Mouse (Mus musculus): ENCODE data around the gene Fbxl19. TPM values are rescaled to one million over a fixed set of nuclear protein-coding genes. Genes with fewer than 3 reads are reported as not detected.

Fbxl19 gene
- polyA plus RNA-seq, 2 experiments = 0.85 to 10.8 TPM

- H3K27me3 ChIP-seq (ENCODE audit: control insufficient read depth, insufficient read depth, low read length) = no peaks in the 10 kb centered on the region
- no peaks in the 10 kb centered on the region for H3K9me3 ChIP-seq (ENCODE audit: control insufficient read depth, low read length)
- no peaks in the 10 kb centered on the region; the same call in 1 of the 2 replicates for H3K36me3 ChIP-seq (replicated peaks; ENCODE audit: control insufficient read depth, insufficient read depth, low read depth)
- DNase-seq (ENCODE audit: low read depth in 3 of 3, low spot score in 3 of 3) (no peak), ATAC-seq (ENCODE audit: insufficient read depth) (no peak)
- H3K4me2 ChIP-seq (ENCODE audit: low read depth) = no peak overlapping the region
- H3K4me3 ChIP-seq (ENCODE audit: insufficient read depth in 1 of 2, low read depth in 2 of 2, low read length in 2 of 2) = no peak overlapping the region
- H3K9ac ChIP-seq (replicated peaks) = no peak overlapping the region
- no peak overlapping the region for H3K27ac ChIP-seq
- H3K4me1 ChIP-seq (replicated peaks; ENCODE audit: control insufficient read depth in 2 of 2, insufficient read depth in 2 of 2, low read length in 1 of 2) = no peaks in the 10 kb centered on the region; a peak in 3 of 4 replicates
- 81% methylated on average over 5 of the region's 5 CpGs for WGBS (ENCODE audit: insufficient replicate concordance)
- TF ChIP-seq CTCF (IDR thresholded peaks at IDR 0.05; ENCODE audit: low read depth) (no peak), EP300 (IDR thresholded peaks at IDR 0.05; ENCODE audit: low read depth) (no peak)
These were observed 7.3 kb downstream of the Fbxl19 start for GRCm38 (mm10) chr7:127751619-127752018.

GRCm38 (mm10) chr7:127752069-127752468, 7.7 kb downstream of the Fbxl19 start:
- Histone ChIP-seq H3K27me3 (ENCODE audit: control insufficient read depth, insufficient read depth, low read length) (no peaks in the 10 kb centered on the region), H3K4me2 (ENCODE audit: low read depth) (no peak overlapping the region), H3K9me3 (ENCODE audit: control insufficient read depth, low read length) (no peaks in the 10 kb centered on the region), H3K4me1 (replicated peaks; ENCODE audit: control insufficient read depth in 2 of 2, insufficient read depth in 2 of 2, low read length in 1 of 2) (no peaks in the 10 kb centered on the region; a peak in 2 of 4 replicates), H3K4me3 (ENCODE audit: insufficient read depth in 1 of 2, low read depth in 2 of 2, low read length in 2 of 2) (no peak overlapping the region), H3K9ac (replicated peaks) (no peak overlapping the region), H3K36me3 (replicated peaks; ENCODE audit: control insufficient read depth, insufficient read depth, low read depth) (no peaks in the 10 kb centered on the region; the same call in 1 of the 2 replicates), H3K27ac (no peak overlapping the region)
- no peak for ATAC-seq (ENCODE audit: insufficient read depth)
- no peak for DNase-seq (ENCODE audit: low read depth in 3 of 3, low spot score in 3 of 3)
- TF ChIP-seq EP300 (IDR thresholded peaks at IDR 0.05; ENCODE audit: low read depth) = no peak
- no peak for TF ChIP-seq CTCF (IDR thresholded peaks at IDR 0.05; ENCODE audit: low read depth)
- 88% methylated on average over 27 of the region's 27 CpGs for WGBS (ENCODE audit: insufficient replicate concordance)

GRCm38 (mm10) chr7:127753158-127753557, 8.8 kb downstream of the Fbxl19 start:
- Histone ChIP-seq H3K27ac (no peak overlapping the region), H3K4me2 (ENCODE audit: low read depth) (no peak overlapping the region), H3K9ac (replicated peaks) (no peak overlapping the region), H3K4me1 (replicated peaks; ENCODE audit: control insufficient read depth in 2 of 2, insufficient read depth in 2 of 2, low read length in 1 of 2) (no peaks in the 10 kb centered on the region; a peak in 2 of 4 replicates), H3K4me3 (ENCODE audit: insufficient read depth in 1 of 2, low read depth in 2 of 2, low read length in 2 of 2) (no peak overlapping the region), H3K36me3 (replicated peaks; ENCODE audit: control insufficient read depth, insufficient read depth, low read depth) (no peaks in the 10 kb centered on the region; the same call in 1 of the 2 replicates), H3K27me3 (ENCODE audit: control insufficient read depth, insufficient read depth, low read length) (no peaks in the 10 kb centered on the region), H3K9me3 (ENCODE audit: control insufficient read depth, low read length) (no peaks in the 10 kb centered on the region)
- ATAC-seq (ENCODE audit: insufficient read depth) (no peak), DNase-seq (ENCODE audit: low read depth in 3 of 3, low spot score in 3 of 3) (no peak)
- 58% methylated on average over 5 of the region's 5 CpGs for WGBS (ENCODE audit: insufficient replicate concordance)
- TF ChIP-seq CTCF (IDR thresholded peaks at IDR 0.05; ENCODE audit: low read depth) (no peak), EP300 (IDR thresholded peaks at IDR 0.05; ENCODE audit: low read depth) (no peak)

GRCm38 (mm10) chr7:127753741-127754140, 9.4 kb downstream of the Fbxl19 start:
- no peak for ATAC-seq (ENCODE audit: insufficient read depth)
- Histone ChIP-seq H3K9ac (replicated peaks) (no peak overlapping the region), H3K36me3 (replicated peaks; ENCODE audit: control insufficient read depth, insufficient read depth, low read depth) (no peaks in the 10 kb centered on the region; the same call in 1 of the 2 replicates), H3K27me3 (ENCODE audit: control insufficient read depth, insufficient read depth, low read length) (no peaks in the 10 kb centered on the region), H3K9me3 (ENCODE audit: control insufficient read depth, low read length) (no peaks in the 10 kb centered on the region), H3K4me1 (replicated peaks; ENCODE audit: control insufficient read depth in 2 of 2, insufficient read depth in 2 of 2, low read length in 1 of 2) (no peaks in the 10 kb centered on the region; a peak in 2 of 4 replicates), H3K27ac (no peak overlapping the region), H3K4me2 (ENCODE audit: low read depth) (no peak overlapping the region), H3K4me3 (ENCODE audit: insufficient read depth in 1 of 2, low read depth in 2 of 2, low read length in 2 of 2) (no peak overlapping the region)
- WGBS (ENCODE audit: insufficient replicate concordance) = 73% methylated on average over 7 of the region's 7 CpGs
- no peak for TF ChIP-seq CTCF (IDR thresholded peaks at IDR 0.05; ENCODE audit: low read depth)
- TF ChIP-seq EP300 (IDR thresholded peaks at IDR 0.05; ENCODE audit: low read depth) = no peak
- DNase-seq (ENCODE audit: low read depth in 3 of 3, low spot score in 3 of 3) = no peak

GRCm38 (mm10) chr7:127759716-127760115, 15.4 kb downstream of the Fbxl19 start:
- Histone ChIP-seq H3K9me3 (ENCODE audit: control insufficient read depth, low read length) (no peaks in the 10 kb centered on the region), H3K4me2 (ENCODE audit: low read depth) (no peak overlapping the region), H3K27me3 (ENCODE audit: control insufficient read depth, insufficient read depth, low read length) (no peaks in the 10 kb centered on the region), H3K9ac (replicated peaks) (no peak overlapping the region), H3K27ac (no peak overlapping the region), H3K4me3 (ENCODE audit: insufficient read depth in 1 of 2, low read depth in 2 of 2, low read length in 2 of 2) (no peak overlapping the region), H3K4me1 (replicated peaks; ENCODE audit: control insufficient read depth in 2 of 2, insufficient read depth in 2 of 2, low read length in 1 of 2) (0 out of 4 replicates have a peak, but pooled peaks cover 0 to 4% of the 10 kb centered on the region in 2 experiments), H3K36me3 (replicated peaks; ENCODE audit: control insufficient read depth, insufficient read depth, low read depth) (no peaks in the 10 kb centered on the region)
- ATAC-seq (ENCODE audit: insufficient read depth) = no peak
- no peak for TF ChIP-seq CTCF (IDR thresholded peaks at IDR 0.05; ENCODE audit: low read depth)
- 19% methylated on average over 6 of the region's 6 CpGs for WGBS (ENCODE audit: insufficient replicate concordance)
- DNase-seq (ENCODE audit: low read depth in 3 of 3, low spot score in 3 of 3) = no peak
